Mouse (Mus musculus) embryonic fibroblast, embryonic 13.5 days (primary cell): Measurements from ENCODE around the gene Ptcra. TPM values are rescaled to one million over a fixed set of nuclear protein-coding genes. Genes with fewer than 3 reads are reported as not detected.
"Not testable (repeated sequence)": the region's sequence is repeated elsewhere in the genome, so short reads cannot be mapped to it uniquely, and the experiment has no call there.

Experiments
- H3K27ac ChIP-seq: 2 replicates; pipeline ENCODE4 v1.5.1; 2012; ENCODE audit warnings: low read length, control low read depth, inconsistent platforms; ENCODE audit not compliant: insufficient read depth
- H3K4me1 ChIP-seq: 2 replicates; pipeline ENCODE4 v1.6.1; 2011; ENCODE audit warnings: low read length; ENCODE audit not compliant: control insufficient read depth, insufficient read depth
- H3K4me3 ChIP-seq: 2 replicates; pipeline ENCODE4 v1.5.1; 2011; ENCODE audit warnings: mild to moderate bottlenecking, control low read depth, low read length; ENCODE audit not compliant: insufficient read depth
- CTCF ChIP-seq: IDR thresholded peaks from 2 replicates; pipeline ENCODE4 v1.5.1; 2011; ENCODE audit warnings: mild to moderate bottlenecking, control low read depth, low read length, moderate library complexity, borderline replicate concordance; ENCODE audit not compliant: insufficient read depth
- POLR2A ChIP-seq: IDR thresholded peaks from 2 replicates; pipeline ENCODE4 v1.6.1; 2011; ENCODE audit warnings: low read depth, mild to moderate bottlenecking, control low read depth, low read length, moderate library complexity
- polyA plus RNA-seq: library from polyadenylated mRNA; stranded (reverse); fragments of >200 nt; gene quantifications from 2 replicates; pipeline ENCODE4 v1.2.4, GENCODE M21; 2011; ENCODE audit warnings: low read depth; ENCODE audit not compliant: missing spikeins, insufficient read length

Gene Ptcra
- polyA plus RNA-seq, 1 experiment = not detected

- Histone ChIP-seq H3K4me3 (peak overlapping the region; percentile 93), H3K27ac (peak overlapping the region; percentile 21), H3K4me1 (no peaks in the 10 kb centered on the region)
- TF ChIP-seq POLR2A = no peak
- no peak for TF ChIP-seq CTCF
Measured at GRCm38 (mm10) chr17:46772038-46772403, 8.5 kb upstream of the Ptcra start.

GRCm38 (mm10) chr17:46771616-46772015 lies 8.1 kb upstream of the Ptcra start:
- H3K27ac ChIP-seq = no peak overlapping the region; the same call in 1 of the 2 replicates
- no peaks in the 10 kb centered on the region for H3K4me1 ChIP-seq
- TF ChIP-seq POLR2A = no peak
- no peak for TF ChIP-seq CTCF
- H3K4me3 ChIP-seq = peak overlapping the region; percentile 93

- TF ChIP-seq POLR2A (no peak), CTCF (no peak)
- no peaks in the 10 kb centered on the region for H3K4me1 ChIP-seq
- H3K27ac ChIP-seq = no peak overlapping the region
- H3K4me3 ChIP-seq = no peak overlapping the region
Measured at GRCm38 (mm10) chr17:46771025-46771424, 7.5 kb upstream of the Ptcra start.

- no peak for TF ChIP-seq CTCF
- no peak for TF ChIP-seq POLR2A
- H3K27ac ChIP-seq = no peak overlapping the region
- no peaks in the 10 kb centered on the region for H3K4me1 ChIP-seq
- no peak overlapping the region for H3K4me3 ChIP-seq
Measured at GRCm38 (mm10) chr17:46770546-46770945, 7.0 kb upstream of the Ptcra start.

GRCm38 (mm10) chr17:46767868-46768267 lies 4.4 kb upstream of the Ptcra start:
- Histone ChIP-seq H3K4me3 (no peak overlapping the region), H3K4me1 (no peaks in the 10 kb centered on the region), H3K27ac (no peak overlapping the region)
- TF ChIP-seq POLR2A = no peak

- H3K4me1 ChIP-seq, H3K4me3 ChIP-seq, H3K27ac ChIP-seq: not testable (repeated sequence)
Measured at GRCm38 (mm10) chr17:46764916-46765315, 1.4 kb upstream of the Ptcra start.

- no peak overlapping the region for H3K27ac ChIP-seq
- H3K4me3 ChIP-seq = no peak overlapping the region
- no peaks in the 10 kb centered on the region for H3K4me1 ChIP-seq
- TF ChIP-seq POLR2A = no peak
- no peak for TF ChIP-seq CTCF
Measured at GRCm38 (mm10) chr17:46758753-46759152, 4.8 kb downstream of the Ptcra start.

GRCm38 (mm10) chr17:46751794-46752556 lies 11.5 kb downstream of the Ptcra start, which contains the start of gene Cnpy3:
Gene Cnpy3 (minus strand): TSS chr17:46752214.
- H3K4me3 ChIP-seq = peak within 1 kb of the TSS; percentile 78
- peak within 1 kb of the TSS; percentile 64 for H3K27ac ChIP-seq
- TF ChIP-seq CTCF = no peak
- peak; percentile 79 for TF ChIP-seq POLR2A
- H3K4me1 ChIP-seq = 0 out of 2 replicates have a peak, but pooled peaks cover 5% of the 10 kb centered on the region

GRCm38 (mm10) chr17:46751056-46751793 lies 12.3 kb downstream of the Ptcra start:
- TF ChIP-seq CTCF (no peak), POLR2A (no peak; the same call in 1 of the 2 replicates)
- H3K4me1 ChIP-seq = 0 out of 2 replicates have a peak, but pooled peaks cover 5% of the 10 kb centered on the region

GRCm38 (mm10) chr17:46750580-46750979 lies 12.9 kb downstream of the Ptcra start:
- H3K27ac ChIP-seq = no peak overlapping the region
- H3K4me1 ChIP-seq = 0 out of 2 replicates have a peak, but pooled peaks cover 5% of the 10 kb centered on the region
- TF ChIP-seq POLR2A (no peak), CTCF (no peak)
- H3K4me3 ChIP-seq = peak overlapping the region; percentile 78; the same call in 1 of the 2 replicates

More at GRCm38 (mm10) chr17:46751056-46751793, 12.3 kb downstream of the Ptcra start:
- Histone ChIP-seq H3K4me3 (peak overlapping the region; percentile 78), H3K27ac (peak overlapping the region; percentile 64)
